ENCODE assay signal across 9 mouse cellular contexts in genomic region chr11:77783211-77783746, GRCm38 (mm10). TPM values are rescaled to one million over a fixed set of nuclear protein-coding genes. Genes with fewer than 3 reads are reported as not detected.
A peak's percentile ranks its signal among the peaks of the same experiment; 100 is the strongest.
DNase-seq lines count a peak whose midpoint lies in the region; ATAC-seq and TF ChIP-seq lines count a peak whose summit lies in the region.
"Had no signal": no experiment of that assay in that cellular context is flagged by ENCODE, and none has a peak within 500 bp of the region (broad histone marks: within the 10 kb centered on the region; RNA-seq: fewer than 3 reads in every experiment).

No protein-coding gene starts in this region.

- WGBS in heart, embryonic 11.5 days (ENCODE audit: insufficient replicate concordance), result 55% methylated on average over 10 of the region's 10 CpGs
- WGBS in bone marrow, adult 2 months, result 44% methylated on average over 10 of the region's 10 CpGs
- WGBS in intestine, embryonic 15.5 days, result 63% methylated on average over 10 of the region's 10 CpGs
- WGBS in lung, adult 2 months, result 30% methylated on average over 10 of the region's 10 CpGs

- no peaks in the 10 kb centered on the region for H3K9me3 ChIP-seq in heart, embryonic 11.5 days (replicated peaks; ENCODE audit: control insufficient read depth, low read length)
- H3K9me3 ChIP-seq in intestine, embryonic 15.5 days, result no peaks in the 10 kb centered on the region

- peak overlapping the region; percentile 96; the same call in 1 of the 2 replicates for H3K27ac ChIP-seq in heart, embryonic 11.5 days (ENCODE audit: low read depth, low read length)
- peak overlapping the region; percentile 52 for H3K27ac ChIP-seq in bone marrow, adult 2 months (ENCODE audit: control insufficient read depth, insufficient read depth, low read depth, low read length, poor library complexity)
- H3K27ac ChIP-seq in intestine, embryonic 15.5 days, result peak overlapping the region; percentile 94

- DNase-seq in heart, adult 9 months (ENCODE audit: low spot score in 2 of 2), result no peak
- peak; percentile 36 for DNase-seq in lung, adult 2 months
- DNase-seq in thymus, postnatal 36 days, result no peak
- no peak for DNase-seq in left cerebral cortex, adult 8-10 months (ENCODE audit: low spot score in 2 of 2)
- DNase-seq in testis, postnatal 10 days (ENCODE audit: low spot score), result no peak

- H3K27me3 ChIP-seq in heart, embryonic 11.5 days (ENCODE audit: control insufficient read depth, insufficient read depth, low read length), result no peaks in the 10 kb centered on the region
- H3K27me3 ChIP-seq in intestine, embryonic 15.5 days (replicated peaks), result no peaks in the 10 kb centered on the region

- no peaks in the 10 kb centered on the region for H3K36me3 ChIP-seq in heart, embryonic 11.5 days (ENCODE audit: control insufficient read depth, insufficient read depth, low read length)
- H3K36me3 ChIP-seq in intestine, embryonic 15.5 days, result 0 out of 2 replicates have a peak, but pooled peaks cover under 1% of the 10 kb centered on the region

- peak overlapping the region; percentile 31; the same call in 1 of the 2 replicates for H3K4me2 ChIP-seq in heart, embryonic 11.5 days
- H3K4me2 ChIP-seq in intestine, embryonic 15.5 days (replicated peaks), result peak overlapping the region; percentile 22; the same call in 1 of the 2 replicates

- H3K4me3 ChIP-seq in heart, embryonic 11.5 days (ENCODE audit: low read depth, low read length), result no peak overlapping the region
- H3K4me3 ChIP-seq in bone marrow, adult 2 months (replicated peaks; ENCODE audit: control insufficient read depth, low read depth, low read length), result no peak overlapping the region
- H3K4me3 ChIP-seq in intestine, embryonic 15.5 days (replicated peaks), result no peak overlapping the region
- no peak overlapping the region for H3K4me3 ChIP-seq in lung, adult 2 months (replicated peaks; ENCODE audit: extremely low read depth, low read depth, low read length)

- no peak; the same call in 1 of the 2 replicates for ATAC-seq in heart, embryonic 11.5 days (replicated peaks; ENCODE audit: insufficient number of reproducible peaks, low FRiP score, low TSS enrichment)
- no peak for ATAC-seq in intestine, embryonic 15.5 days

- peak overlapping the region; percentile 28; the same call in 1 of the 2 replicates for H3K9ac ChIP-seq in heart, embryonic 11.5 days (ENCODE audit: low read depth, low read length)
- H3K9ac ChIP-seq in intestine, embryonic 15.5 days, result no peak overlapping the region

- peaks cover 46% of the 10 kb centered on the region for H3K4me1 ChIP-seq in heart, embryonic 11.5 days (ENCODE audit: control insufficient read depth, insufficient read depth, low read length)
- H3K4me1 ChIP-seq in bone marrow, adult 2 months (ENCODE audit: control insufficient read depth, insufficient read depth, low read length), result peaks cover 19% of the 10 kb centered on the region
- peaks cover 40% of the 10 kb centered on the region for H3K4me1 ChIP-seq in intestine, embryonic 15.5 days (replicated peaks)
- H3K4me1 ChIP-seq in lung, adult 2 months (ENCODE audit: control insufficient read depth, insufficient read depth, low read length), result peaks cover 45% of the 10 kb centered on the region

- TF ChIP-seq CTCF in bone marrow, adult 2 months (IDR thresholded peaks at IDR 0.05; ENCODE audit: control insufficient read depth, insufficient read depth, low read length), result no peak
- TF ChIP-seq CTCF in lung, adult 2 months (IDR thresholded peaks at IDR 0.05; ENCODE audit: insufficient read depth, low read length), result no peak

- no peak for TF ChIP-seq POLR2A in bone marrow, adult 2 months (IDR thresholded peaks at IDR 0.05; ENCODE audit: borderline replicate concordance, control insufficient read depth, low read depth, low read length)
- no peak for TF ChIP-seq POLR2A in lung, adult 2 months (IDR thresholded peaks at IDR 0.05; ENCODE audit: borderline replicate concordance, extremely low read depth, low read depth, low read length)

RNA-seq across cellular contexts. Expression of gene Gm10277, which starts 4.3 kb away (rescaled TPM):
- polyA plus RNA-seq in heart, embryonic 11.5 days (2014; fragmentation: Nextera tagmentation; extraction: Ambion mirVana), result 0.55 and 0.87 TPM in 2 replicates
- not detected in 2 replicates for polyA plus RNA-seq in bone marrow, adult 2 months (2011; ENCODE audit: insufficient read depth, insufficient read length, low replicate concordance, missing spikeins)
- polyA plus RNA-seq in intestine, embryonic 15.5 days (2015; fragmentation: Nextera tagmentation; extraction: Ambion mirVana), result 0.93 and 1.5 TPM in 2 replicates
- polyA plus RNA-seq in lung, adult 2 months (2012; rRNA removed), result not detected in 2 replicates
- not detected for total RNA-seq in left cerebral cortex, adult 8-10 months (2022)

RNA-seq across cellular contexts. Expression of gene Myo18a, which starts 20.2 kb away (rescaled TPM):
- 94.0 and 96.7 TPM in 2 replicates for polyA plus RNA-seq in heart, embryonic 11.5 days (2014; fragmentation: Nextera tagmentation; extraction: Ambion mirVana)
- 29.5 and 74.6 TPM in 2 replicates for polyA plus RNA-seq in bone marrow, adult 2 months (2011; ENCODE audit: insufficient read depth, insufficient read length, low replicate concordance, missing spikeins)
- 27.7 and 32.1 TPM in 2 replicates for polyA plus RNA-seq in intestine, embryonic 15.5 days (2015; fragmentation: Nextera tagmentation; extraction: Ambion mirVana)
- 63.7 and 92.1 TPM in 2 replicates for polyA plus RNA-seq in lung, adult 2 months (2012; rRNA removed)
- total RNA-seq in left cerebral cortex, adult 8-10 months (2022), result 100 to 1,000 TPM; 133 to 174 (median 147) TPM

RNA-seq across cellular contexts. Expression of gene Cryba1, which starts 58.2 kb away (rescaled TPM):
- not detected in 2 replicates for polyA plus RNA-seq in heart, embryonic 11.5 days (2014; fragmentation: Nextera tagmentation; extraction: Ambion mirVana)
- not detected in 2 replicates for polyA plus RNA-seq in bone marrow, adult 2 months (2011; ENCODE audit: insufficient read depth, insufficient read length, low replicate concordance, missing spikeins)
- 0.18 TPM in 1 of 2 replicates, not detected in the other for polyA plus RNA-seq in intestine, embryonic 15.5 days (2015; fragmentation: Nextera tagmentation; extraction: Ambion mirVana)
- not detected in 2 replicates for polyA plus RNA-seq in lung, adult 2 months (2012; rRNA removed)
- not detected for total RNA-seq in left cerebral cortex, adult 8-10 months (2022)
- polyA plus RNA-seq: limb, embryonic 11.5 days had no signal
